Mouse (Mus musculus): ENCODE measurements around the gene Dhx16. TPM values are rescaled to one million over a fixed set of nuclear protein-coding genes. Genes with fewer than 3 reads are reported as not detected.
A peak's percentile ranks its signal among the peaks of the same experiment; 100 is the strongest.
"Not testable (repeated sequence)": the region's sequence is repeated elsewhere in the genome, so short reads cannot be mapped to it uniquely, and the experiment has no call there.

The Dhx16 gene
- polyA plus RNA-seq, 1 experiment from 2014 or later, result 41.8 TPM

DNA sequence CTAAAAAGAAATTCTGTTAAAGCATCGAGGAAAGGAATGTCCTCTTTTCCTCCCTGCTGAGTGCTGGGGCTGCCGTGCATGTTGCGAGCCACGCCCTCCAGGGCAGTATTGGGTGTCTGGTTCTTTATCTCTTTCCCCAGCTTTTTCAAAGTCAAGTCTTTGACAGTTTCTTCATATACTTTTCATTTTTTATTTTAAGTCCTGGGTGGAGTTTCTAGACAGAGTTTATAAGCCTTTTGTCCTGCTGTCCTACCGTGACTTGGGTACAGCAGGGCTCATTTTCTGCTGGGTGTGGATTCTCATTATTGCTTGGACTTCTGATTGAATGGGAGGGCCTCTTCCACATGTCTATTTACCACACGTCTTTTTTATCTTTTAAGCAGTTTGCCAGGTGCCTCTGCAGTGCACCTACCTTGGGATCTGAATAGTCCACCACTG lies 40.3 kb downstream of the Dhx16 start:
- Histone ChIP-seq H3K4me3 (peak overlapping the region; percentile 79), H3K27ac (peak overlapping the region; percentile 87; the same call in 1 of the 2 replicates), H3K9me3 (no peaks in the 10 kb centered on the region), H3K4me2 (replicated peaks) (peak overlapping the region; percentile 95), H3K4me1 (peaks cover 30% of the 10 kb centered on the region), H3K27me3 (no peaks in the 10 kb centered on the region), H3K36me3 (peaks cover 28% of the 10 kb centered on the region), H3K9ac (peak overlapping the region; percentile 65)
- WGBS, result 52% methylated on average over 6 of the region's 6 CpGs
- no peak for ATAC-seq (ENCODE audit: low FRiP score, low read depth)

DNA sequence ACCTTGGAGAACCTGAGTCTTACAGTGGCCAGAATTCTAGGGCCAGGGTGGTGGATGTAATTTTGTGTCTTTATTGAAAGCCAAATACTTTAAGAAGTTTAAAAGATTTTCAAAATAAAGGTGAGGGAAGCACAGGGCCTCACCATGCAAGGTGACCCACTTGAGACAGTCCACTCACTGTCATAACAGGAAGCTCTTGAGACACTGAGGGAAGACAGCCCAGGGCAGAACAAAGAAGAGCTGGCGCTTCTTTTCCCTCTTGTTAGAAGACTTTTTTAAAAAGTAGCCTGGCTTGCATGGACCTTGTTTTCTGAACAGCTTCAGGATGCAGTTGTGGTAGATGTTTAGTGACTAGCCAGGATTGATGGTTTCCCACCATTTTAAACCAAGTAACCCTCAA lies 40.8 kb downstream of the Dhx16 start:
- 0 out of 2 replicates have a peak overlapping the region, but pooled peaks have one; percentile 65 for H3K9ac ChIP-seq
- peak overlapping the region; percentile 87; the same call in 1 of the 2 replicates for H3K27ac ChIP-seq
- no peaks in the 10 kb centered on the region for H3K27me3 ChIP-seq
- no peak for ATAC-seq (ENCODE audit: low FRiP score, low read depth)
- 0 out of 2 replicates have a peak overlapping the region, but pooled peaks have one; percentile 79 for H3K4me3 ChIP-seq
- peak overlapping the region; percentile 95 for H3K4me2 ChIP-seq (replicated peaks)
- peaks cover 25% of the 10 kb centered on the region for H3K4me1 ChIP-seq
- WGBS, result 90% methylated on average over 1 of the region's 1 CpGs
- peaks cover 33% of the 10 kb centered on the region for H3K36me3 ChIP-seq
- no peaks in the 10 kb centered on the region for H3K9me3 ChIP-seq

DNA sequence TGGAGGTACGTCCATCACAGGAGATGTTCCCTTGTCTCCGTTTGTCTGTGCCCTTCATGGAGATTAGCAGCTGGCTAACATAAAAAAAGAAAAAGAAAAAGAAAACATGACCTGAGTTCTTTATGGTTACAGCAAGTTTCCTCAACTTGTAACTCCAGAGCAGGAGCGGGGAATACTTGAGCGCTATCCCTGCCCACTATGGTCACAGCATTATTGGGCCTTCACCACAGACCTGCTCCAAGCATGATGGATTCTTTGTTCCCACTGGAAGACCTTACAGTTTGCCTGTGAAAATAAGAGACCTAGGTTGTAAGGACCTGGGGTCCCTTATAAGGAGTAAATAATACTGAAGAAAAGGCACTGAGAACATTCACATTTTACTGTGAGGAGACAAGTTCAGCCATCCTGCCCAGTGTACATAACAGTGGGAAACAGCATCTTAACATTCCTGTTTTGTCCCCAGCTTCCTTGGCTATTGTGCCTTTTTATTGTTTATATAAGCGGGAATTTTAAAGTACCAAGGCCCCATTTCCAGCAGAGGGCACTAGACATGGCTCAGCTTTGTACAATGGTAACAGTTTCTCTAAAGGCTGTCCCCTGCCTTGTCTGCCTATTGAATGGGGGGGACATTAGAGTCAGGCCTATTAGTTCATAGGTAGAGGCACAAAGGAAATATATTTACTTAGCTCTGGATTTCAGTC lies 41.4 kb downstream of the Dhx16 start:
- Histone ChIP-seq H3K27me3 (no peaks in the 10 kb centered on the region), H3K9ac (no peak overlapping the region), H3K4me1 (peaks cover 22% of the 10 kb centered on the region), H3K27ac (peak overlapping the region; percentile 87; the same call in 1 of the 2 replicates), H3K36me3 (peaks cover 38% of the 10 kb centered on the region), H3K4me2 (replicated peaks) (no peak overlapping the region), H3K9me3 (no peaks in the 10 kb centered on the region), H3K4me3 (no peak overlapping the region)
- WGBS, result 75% methylated on average over 5 of the region's 5 CpGs
- ATAC-seq (ENCODE audit: low FRiP score, low read depth), result no peak

DNA sequence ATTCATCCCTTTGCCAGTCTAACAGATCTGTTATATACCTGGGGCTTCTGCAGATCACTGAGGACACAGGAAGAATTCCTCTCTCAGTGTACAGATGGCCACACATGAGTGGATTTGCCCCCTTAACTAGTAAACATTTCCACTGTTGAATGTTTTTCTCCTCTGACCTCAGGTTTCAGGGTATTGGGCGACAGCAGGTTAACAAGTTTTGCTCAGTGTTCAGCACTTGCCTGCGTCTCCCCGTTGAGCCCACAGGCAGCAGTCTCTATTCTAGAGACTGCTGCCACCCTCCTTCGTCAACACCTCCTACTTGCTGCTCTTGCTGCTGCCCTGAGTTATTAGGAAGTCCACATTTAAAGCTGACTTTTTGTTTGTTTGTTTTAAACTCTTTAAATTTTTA lies 42.1 kb downstream of the Dhx16 start:
- Histone ChIP-seq H3K4me3 (no peak overlapping the region), H3K27ac (no peak overlapping the region), H3K9me3 (no peaks in the 10 kb centered on the region), H3K36me3 (peaks cover 45% of the 10 kb centered on the region), H3K9ac (no peak overlapping the region), H3K4me2 (replicated peaks) (no peak overlapping the region), H3K27me3 (no peaks in the 10 kb centered on the region), H3K4me1 (peaks cover 22% of the 10 kb centered on the region)
- 82% methylated on average over 4 of the region's 4 CpGs for WGBS
- ATAC-seq (ENCODE audit: low FRiP score, low read depth), result no peak

DNA sequence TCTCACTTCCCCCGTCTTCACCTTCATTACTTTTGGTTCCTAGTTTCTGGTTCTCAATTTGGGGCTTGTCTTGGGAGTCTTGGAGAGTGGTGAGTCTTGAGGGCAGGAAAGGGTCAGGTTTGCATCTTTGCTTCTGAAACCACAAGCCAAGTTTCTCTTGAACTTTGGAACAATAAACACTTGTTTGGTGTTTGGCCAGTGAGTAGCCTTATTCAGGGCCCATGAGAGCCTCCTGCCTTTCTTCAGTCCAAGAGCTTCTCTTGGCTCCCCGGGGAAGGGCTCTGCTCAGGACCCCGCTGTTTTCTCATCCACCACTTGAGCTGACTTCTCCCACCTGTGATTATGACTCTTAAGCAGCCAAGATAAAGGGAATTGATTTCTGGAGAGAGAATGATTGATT lies 42.9 kb downstream of the Dhx16 start:
- H3K27me3 ChIP-seq, result no peaks in the 10 kb centered on the region
- WGBS, result 83% methylated on average over 3 of the region's 3 CpGs
- no peak overlapping the region for H3K4me3 ChIP-seq
- peaks cover 53% of the 10 kb centered on the region for H3K36me3 ChIP-seq
- no peaks in the 10 kb centered on the region for H3K9me3 ChIP-seq
- no peak overlapping the region for H3K4me2 ChIP-seq (replicated peaks)
- no peak for ATAC-seq (ENCODE audit: low FRiP score, low read depth)
- no peak overlapping the region for H3K9ac ChIP-seq
- peaks cover 22% of the 10 kb centered on the region for H3K4me1 ChIP-seq
- H3K27ac ChIP-seq, result no peak overlapping the region

DNA sequence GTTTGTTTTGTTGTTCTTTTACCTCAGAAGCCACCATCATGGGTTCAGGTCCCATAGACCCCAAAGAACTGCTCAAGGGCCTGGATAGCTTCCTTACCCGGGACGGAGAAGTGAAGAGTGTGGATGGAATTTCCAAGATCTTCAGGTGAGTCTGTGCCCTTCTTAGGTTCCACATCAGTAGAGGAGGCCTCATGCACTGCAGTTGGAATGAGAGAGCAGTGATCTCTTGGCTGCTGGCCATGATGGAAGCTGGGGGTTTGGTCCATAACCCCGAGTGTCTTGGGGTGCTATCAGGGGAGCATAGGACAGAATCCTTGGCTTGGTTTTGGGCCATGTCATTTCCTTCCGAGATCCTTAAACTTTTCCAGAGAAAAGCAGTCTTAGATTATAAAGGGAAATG lies 43.7 kb downstream of the Dhx16 start:
- Histone ChIP-seq H3K27ac (no peak overlapping the region), H3K4me3 (no peak overlapping the region), H3K36me3 (peaks cover 60% of the 10 kb centered on the region), H3K4me1 (peaks cover 22% of the 10 kb centered on the region), H3K27me3 (no peaks in the 10 kb centered on the region), H3K9me3 (no peaks in the 10 kb centered on the region), H3K4me2 (replicated peaks) (no peak overlapping the region), H3K9ac (no peak overlapping the region)
- WGBS, result 90% methylated on average over 4 of the region's 4 CpGs
- ATAC-seq (ENCODE audit: low FRiP score, low read depth), result no peak

DNA sequence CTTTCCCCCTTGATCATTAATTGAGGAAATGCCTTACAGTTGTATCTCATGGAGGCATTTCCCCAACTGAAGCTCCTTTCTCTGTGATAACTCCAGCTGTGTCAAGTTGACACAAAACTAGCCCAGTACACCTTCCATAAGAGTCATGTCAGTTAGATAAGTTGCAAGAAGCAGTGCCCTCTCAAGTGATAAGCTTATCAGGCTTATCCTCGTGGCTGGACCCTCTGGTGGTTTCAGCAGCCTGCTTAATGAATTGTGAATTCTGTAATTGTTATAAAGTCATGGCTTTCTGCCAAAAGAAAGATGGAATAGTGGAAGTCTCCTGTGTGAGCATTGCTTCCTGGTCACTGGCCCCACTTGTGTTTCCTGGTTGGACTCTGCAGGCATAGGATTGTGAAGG lies 47.9 kb downstream of the Dhx16 start:
- Histone ChIP-seq H3K27ac (no peak overlapping the region), H3K4me2 (replicated peaks) (no peak overlapping the region), H3K4me3 (no peak overlapping the region), H3K9me3 (no peaks in the 10 kb centered on the region), H3K4me1 (no peaks in the 10 kb centered on the region), H3K36me3 (peaks cover 87% of the 10 kb centered on the region), H3K27me3 (no peaks in the 10 kb centered on the region), H3K9ac (no peak overlapping the region)
- 87% methylated on average over 1 of the region's 1 CpGs for WGBS
- no peak for ATAC-seq (ENCODE audit: low FRiP score, low read depth)

DNA sequence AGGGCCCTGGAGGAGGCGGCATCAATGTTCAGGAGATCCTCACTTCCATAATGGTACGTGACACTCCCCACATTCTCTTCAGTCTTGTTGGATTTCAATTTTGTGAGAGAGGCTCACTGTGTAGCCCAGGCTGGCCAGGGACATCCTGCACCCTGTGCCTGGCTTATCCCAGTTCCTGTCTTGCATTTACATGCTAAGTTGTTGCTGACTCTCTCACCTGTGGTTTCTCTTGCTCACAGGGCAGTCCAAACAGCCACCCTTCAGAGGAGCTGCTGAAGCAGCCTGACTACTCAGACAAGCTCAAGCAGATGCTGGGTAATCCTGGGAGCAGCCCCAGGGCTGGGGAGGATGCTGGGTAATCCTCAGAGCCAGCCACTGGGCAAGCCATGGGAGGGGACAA lies 49.9 kb downstream of the Dhx16 start:
- WGBS, result 93% methylated on average over 2 of the region's 2 CpGs

DNA sequence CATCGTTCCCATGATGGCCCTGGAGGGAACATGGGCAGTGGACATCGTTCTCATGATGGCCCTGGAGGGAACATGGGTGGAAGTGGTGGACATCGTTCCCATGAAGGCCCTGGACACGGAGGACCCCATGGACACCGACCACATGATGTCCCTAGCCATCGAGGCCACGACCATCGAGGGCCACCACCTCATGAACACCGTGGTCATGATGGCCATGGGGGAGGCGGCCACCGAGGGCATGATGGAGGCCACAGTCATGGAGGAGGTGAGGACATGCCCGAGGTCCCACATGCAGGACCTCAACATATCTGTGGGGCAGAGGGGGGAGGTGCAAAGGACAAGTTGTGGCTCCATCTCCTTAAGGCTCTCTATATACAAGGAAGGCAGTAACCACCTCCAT lies 51.0 kb downstream of the Dhx16 start:
- Histone ChIP-seq H3K4me2 (replicated peaks) (no peak overlapping the region), H3K9me3 (no peaks in the 10 kb centered on the region), H3K9ac (no peak overlapping the region), H3K27ac (no peak overlapping the region), H3K36me3 (peaks cover 58% of the 10 kb centered on the region), H3K27me3 (no peaks in the 10 kb centered on the region), H3K4me3 (no peak overlapping the region), H3K4me1 (no peaks in the 10 kb centered on the region)
- ATAC-seq (ENCODE audit: low FRiP score, low read depth), result no peak
- 96% methylated on average over 12 of the region's 12 CpGs for WGBS

More for the DNA sequence above, 49.9 kb downstream of the Dhx16 start:
- Histone ChIP-seq H3K4me2 (replicated peaks) (no peak overlapping the region), H3K9ac (no peak overlapping the region), H3K4me1 (no peaks in the 10 kb centered on the region), H3K9me3 (no peaks in the 10 kb centered on the region), H3K27me3 (no peaks in the 10 kb centered on the region), H3K36me3 (peaks cover 69% of the 10 kb centered on the region), H3K27ac (no peak overlapping the region), H3K4me3 (no peak overlapping the region)
- no peak for ATAC-seq (ENCODE audit: low FRiP score, low read depth)

DNA sequence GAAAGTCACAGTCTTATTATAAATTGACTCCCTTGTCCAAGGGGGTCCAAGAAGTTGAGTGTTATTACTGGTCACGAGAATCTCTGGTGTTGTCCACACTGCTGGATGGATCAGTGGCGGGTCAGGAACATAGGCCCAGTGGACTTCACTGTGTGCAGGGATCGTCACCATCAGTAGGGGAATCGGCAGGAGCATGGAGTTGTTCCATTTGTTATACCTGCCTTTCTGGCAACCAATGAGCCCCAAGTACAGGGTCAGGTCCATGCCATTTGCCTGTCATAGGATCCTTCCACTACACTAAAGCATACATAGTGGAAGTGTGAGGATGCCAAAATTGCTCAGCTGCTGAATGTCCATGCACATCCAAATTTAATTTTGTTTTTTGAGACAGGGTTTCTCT lies 53.0 kb downstream of the Dhx16 start:
- no peaks in the 10 kb centered on the region for H3K27me3 ChIP-seq
- H3K9ac ChIP-seq, result no peak overlapping the region
- H3K4me1 ChIP-seq, result no peaks in the 10 kb centered on the region
- H3K9me3 ChIP-seq, result no peaks in the 10 kb centered on the region
- H3K27ac ChIP-seq, result no peak overlapping the region
- WGBS, result 96% methylated on average over 4 of the region's 4 CpGs
- no peak overlapping the region for H3K4me3 ChIP-seq
- H3K4me2 ChIP-seq (replicated peaks), result no peak overlapping the region
- peaks cover 41% of the 10 kb centered on the region for H3K36me3 ChIP-seq
- ATAC-seq (ENCODE audit: low FRiP score, low read depth), result no peak

DNA sequence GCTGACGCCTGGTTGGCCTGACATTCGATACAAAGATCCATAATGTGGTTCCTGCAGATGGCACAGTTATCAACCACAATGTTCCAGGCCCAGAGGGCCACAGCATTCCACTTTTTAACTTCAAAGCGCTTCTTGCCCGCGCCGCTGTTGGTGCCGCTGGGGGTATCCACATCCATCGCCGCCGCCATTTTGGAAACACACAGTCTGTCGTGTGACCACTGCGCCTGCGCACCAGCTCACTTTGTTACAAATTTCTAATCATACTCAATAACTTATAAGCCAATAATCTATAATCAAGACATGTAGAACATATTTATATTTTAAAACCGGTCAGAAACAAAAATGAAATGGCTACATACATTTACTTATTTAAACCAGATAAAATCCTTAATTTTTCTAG lies 56.1 kb downstream of the Dhx16 start:
- H3K27ac ChIP-seq; H3K4me3 ChIP-seq; ATAC-seq (ENCODE audit: low FRiP score, low read depth); H3K9ac ChIP-seq; H3K4me2 ChIP-seq (replicated peaks); H3K27me3 ChIP-seq; H3K9me3 ChIP-seq; H3K4me1 ChIP-seq; H3K36me3 ChIP-seq: not testable (repeated sequence)
- 86% methylated on average over 14 of the region's 14 CpGs for WGBS

DNA sequence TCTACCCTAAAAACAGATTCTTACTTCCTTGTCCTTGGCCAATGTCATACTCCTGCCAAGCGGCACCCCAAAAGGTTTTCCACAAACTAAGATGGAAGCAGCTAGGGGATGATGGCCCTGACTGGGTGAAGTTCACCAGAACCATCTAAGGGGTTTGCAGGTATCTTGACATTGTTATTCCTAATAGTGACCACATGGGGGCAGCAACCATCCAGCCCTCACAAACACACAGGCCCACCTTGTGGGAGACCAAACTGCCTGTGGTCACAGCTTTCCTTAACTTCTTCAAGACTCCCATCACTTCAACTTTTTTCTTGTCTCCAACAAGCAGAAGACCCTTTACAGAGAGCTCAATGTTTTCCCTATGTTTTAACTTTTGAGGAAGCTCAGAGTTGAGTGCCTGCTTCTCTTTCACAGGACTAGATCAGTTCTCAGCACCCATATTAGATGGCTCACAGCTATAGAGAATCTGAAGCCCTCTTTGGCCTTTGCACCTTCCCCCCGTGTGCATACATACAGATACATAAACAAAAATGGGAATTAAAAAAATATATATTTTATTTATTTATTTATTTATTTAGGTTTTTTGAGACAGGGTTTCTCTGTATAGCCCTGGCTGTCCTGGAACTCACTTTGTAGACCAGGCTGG lies 58.2 kb downstream of the Dhx16 start:
- peak; percentile 48; the same call in 1 of the 2 replicates for ATAC-seq (ENCODE audit: low FRiP score, low read depth)
- Histone ChIP-seq H3K4me3 (no peak overlapping the region), H3K36me3 (no peaks in the 10 kb centered on the region), H3K27me3 (no peaks in the 10 kb centered on the region), H3K9ac (no peak overlapping the region), H3K27ac (no peak overlapping the region), H3K4me1 (no peaks in the 10 kb centered on the region), H3K9me3 (no peaks in the 10 kb centered on the region), H3K4me2 (replicated peaks) (no peak overlapping the region)
- WGBS, result 49% methylated on average over 2 of the region's 2 CpGs

All from limb, embryonic 13.5 days (tissue).